Mouse (Mus musculus): ENCODE data around the gene Grsf1.

Gene Grsf1

GRCm38 (mm10) chr5:88631545-88631944, 44.4 kb downstream of the Grsf1 start:
- CTCF ChIA-PET = no interaction called here

DNA sequence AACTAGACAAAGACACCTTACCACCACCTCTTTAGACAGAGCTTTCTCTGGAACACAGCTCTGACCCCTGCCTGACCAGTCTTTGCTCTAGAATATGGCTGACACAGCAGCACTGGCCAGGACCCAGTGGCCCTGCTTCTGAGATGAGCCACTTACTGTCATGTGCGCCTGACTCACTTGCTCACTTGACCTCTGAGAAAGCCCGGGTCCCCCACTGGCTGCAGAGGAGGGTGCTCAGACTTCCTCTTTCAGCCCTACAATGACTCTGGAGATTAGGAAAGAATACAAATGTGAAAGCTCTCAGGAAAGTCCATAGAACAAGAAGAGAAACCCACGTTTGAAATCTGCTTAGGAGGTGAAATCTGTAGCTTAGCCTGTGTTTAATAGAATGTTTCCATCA, 45.1 kb downstream of the Grsf1 start:
- CTCF ChIA-PET = no interaction called here

DNA sequence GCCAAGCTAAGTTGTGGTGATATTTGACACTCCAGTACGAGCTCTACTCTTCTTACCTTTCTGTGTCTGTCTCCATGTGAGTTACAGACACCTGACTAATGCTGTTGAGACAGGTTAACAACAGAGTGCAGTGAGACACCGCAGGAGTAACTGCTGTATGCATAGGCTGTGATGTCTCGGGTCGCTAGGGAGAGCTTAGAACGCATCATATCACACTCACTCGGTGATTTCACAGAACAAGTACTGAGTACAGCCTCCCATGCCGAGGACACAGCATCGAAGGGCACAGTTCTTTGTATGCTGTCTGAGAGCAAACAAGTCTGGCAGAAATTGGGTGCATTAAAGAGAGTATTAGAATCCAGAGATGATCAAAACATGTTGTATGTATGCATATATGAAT, 46.0 kb downstream of the Grsf1 start:
- CTCF ChIA-PET = no interaction called here

DNA sequence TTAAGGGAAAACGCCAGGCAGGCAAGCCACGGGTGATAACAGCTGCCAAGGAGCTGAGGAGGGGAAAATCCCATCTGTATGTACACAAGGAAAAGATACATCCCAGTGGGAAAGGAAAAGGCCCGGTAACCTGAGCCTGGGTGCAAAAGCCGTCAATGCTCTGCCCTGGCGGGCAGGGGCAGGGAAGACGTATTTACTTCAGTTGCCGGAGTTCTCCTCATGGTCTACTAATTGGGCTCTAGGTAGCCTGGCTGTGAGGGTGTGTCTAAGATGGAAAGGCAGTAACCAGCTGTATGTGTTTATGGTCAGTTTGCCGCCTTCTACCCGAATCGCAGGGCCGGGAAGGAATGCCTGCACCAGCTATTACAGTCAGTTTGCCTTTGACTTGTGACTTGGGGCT, 46.8 kb downstream of the Grsf1 start:
- CTCF ChIA-PET = interaction anchor here (0.6 kb wide), 1 partner anchor 59 kb away, joined by 3 read pairs; no protein-coding TSS in a partner anchor

DNA sequence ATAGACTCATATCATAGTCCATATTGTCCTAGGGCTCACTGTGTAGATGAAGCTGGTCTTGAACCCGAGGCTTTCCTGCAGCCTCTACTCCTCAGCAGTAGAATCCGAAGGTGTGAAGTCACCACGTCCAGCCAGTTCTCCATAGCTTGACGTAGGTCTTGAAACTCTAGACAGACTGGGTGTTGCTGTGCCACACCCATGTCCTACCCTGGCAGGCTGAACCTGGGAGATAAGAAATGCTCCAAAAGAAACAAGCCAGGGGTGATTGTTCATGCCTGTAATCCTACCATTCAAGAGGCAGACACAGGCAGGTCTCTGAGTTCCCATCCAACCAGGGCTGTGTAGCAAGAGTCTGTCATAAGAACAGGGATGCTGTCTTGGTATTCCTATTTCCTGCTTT, 48.4 kb downstream of the Grsf1 start:
- CTCF ChIA-PET = no interaction called here

DNA sequence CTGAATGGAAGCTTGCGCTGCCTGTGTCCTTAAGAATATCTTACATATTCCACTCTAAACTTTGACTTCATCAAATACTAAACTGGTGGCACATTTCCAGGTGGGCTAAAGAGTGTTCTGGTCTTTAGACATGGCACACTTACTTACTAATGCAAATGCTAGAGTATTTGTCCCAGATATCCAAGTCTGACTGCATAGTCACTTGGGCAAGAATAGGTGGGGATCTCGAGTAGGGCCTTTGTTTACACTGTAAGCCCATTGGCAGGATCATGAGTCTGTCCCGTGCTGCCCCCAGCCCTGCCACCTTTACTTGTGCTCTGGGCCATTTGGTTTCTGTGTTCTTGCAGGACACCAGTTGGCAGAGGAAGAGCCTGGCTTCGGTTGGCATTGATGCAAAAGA, 59.0 kb downstream of the Grsf1 start:
- CTCF ChIA-PET = no interaction called here

GRCm38 (mm10) chr5:88614129-88614528, 61.8 kb downstream of the Grsf1 start:
- CTCF ChIA-PET = no interaction called here

Data from spleen, embryonic (tissue).